Mouse (Mus musculus): ENCODE data around the gene Glb1l.

GRCm38 (mm10) chr1:75191622-75192402, 18.8 kb downstream of the Glb1l start, which contains the start of the genes Ankzf1 and Atg9a:
- peak; percentile 19; the same call in 1 of the 2 replicates for TF ChIP-seq CTCF (IDR thresholded peaks at IDR 0.05; ENCODE audit: low read depth)
- TF ChIP-seq EP300 (IDR thresholded peaks at IDR 0.05; ENCODE audit: low read depth) = peak; percentile 67
